Mouse (Mus musculus): ENCODE results near the gene Pde7b. TPM values are rescaled to one million over a fixed set of nuclear protein-coding genes. Genes with fewer than 3 reads are reported as not detected.

The Pde7b gene
- polyA plus RNA-seq, 1 experiment from 2014 or later = 2.3 TPM

GRCm38 (mm10) chr10:20381352-20381751, 343.5 kb downstream of the Pde7b start:
- 69% methylated on average over 3 of the region's 3 CpGs for WGBS
- Histone ChIP-seq H3K4me1 (replicated peaks; ENCODE audit: control insufficient read depth, insufficient read depth) (0 out of 2 replicates have a peak, but pooled peaks cover 3% of the 10 kb centered on the region), H3K27me3 (ENCODE audit: control insufficient read depth, insufficient read depth, low read length) (no peaks in the 10 kb centered on the region), H3K36me3 (ENCODE audit: control insufficient read depth, insufficient read depth, low read length) (no peaks in the 10 kb centered on the region), H3K27ac (replicated peaks) (no peak overlapping the region), H3K4me3 (ENCODE audit: low read depth, low read length) (no peak overlapping the region), H3K4me2 (replicated peaks; ENCODE audit: low read depth) (no peak overlapping the region), H3K9ac (ENCODE audit: low read length) (no peak overlapping the region), H3K9me3 (ENCODE audit: control insufficient read depth, low read length) (no peaks in the 10 kb centered on the region)
- ATAC-seq (ENCODE audit: low FRiP score, low TSS enrichment) = no peak
- TF ChIP-seq EP300 (optimal IDR thresholded peaks at IDR 0.05) (no peak), CTCF (IDR thresholded peaks at IDR 0.05; ENCODE audit: low read depth) (peak; percentile 10; the same call in 1 of the 2 replicates)
- no peak for DNase-seq (ENCODE audit: low spot score)

DNA sequence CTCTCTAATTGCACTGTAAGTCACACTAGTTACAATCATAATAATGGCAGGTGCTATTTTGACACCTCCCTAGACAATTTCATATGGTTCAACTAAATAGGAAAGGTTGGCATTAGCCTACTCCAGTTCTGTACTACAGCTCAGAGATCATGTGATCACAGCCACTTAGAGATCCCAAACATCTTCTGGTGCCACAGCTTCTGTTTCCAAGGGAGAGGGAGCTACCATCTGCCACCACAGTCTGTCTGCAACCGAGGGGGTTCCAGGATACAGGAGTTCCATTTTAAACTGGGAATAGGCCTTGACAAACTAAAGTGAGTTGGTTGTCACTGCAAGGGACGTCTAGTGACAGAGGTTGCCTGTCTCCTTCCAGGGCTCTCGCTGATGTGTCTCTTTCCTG, 344.1 kb downstream of the Pde7b start:
- Histone ChIP-seq H3K4me2 (replicated peaks; ENCODE audit: low read depth) (no peak overlapping the region), H3K9me3 (ENCODE audit: control insufficient read depth, low read length) (no peaks in the 10 kb centered on the region), H3K4me1 (replicated peaks; ENCODE audit: control insufficient read depth, insufficient read depth) (0 out of 2 replicates have a peak, but pooled peaks cover 3% of the 10 kb centered on the region), H3K27ac (replicated peaks) (no peak overlapping the region), H3K9ac (ENCODE audit: low read length) (no peak overlapping the region), H3K36me3 (ENCODE audit: control insufficient read depth, insufficient read depth, low read length) (no peaks in the 10 kb centered on the region), H3K4me3 (ENCODE audit: low read depth, low read length) (no peak overlapping the region), H3K27me3 (ENCODE audit: control insufficient read depth, insufficient read depth, low read length) (no peaks in the 10 kb centered on the region)
- WGBS = 81% methylated on average over 3 of the region's 3 CpGs
- TF ChIP-seq CTCF (IDR thresholded peaks at IDR 0.05; ENCODE audit: low read depth) = no peak
- no peak for TF ChIP-seq EP300 (optimal IDR thresholded peaks at IDR 0.05)
- ATAC-seq (ENCODE audit: low FRiP score, low TSS enrichment) (no peak), DNase-seq (ENCODE audit: low spot score) (no peak)

DNA sequence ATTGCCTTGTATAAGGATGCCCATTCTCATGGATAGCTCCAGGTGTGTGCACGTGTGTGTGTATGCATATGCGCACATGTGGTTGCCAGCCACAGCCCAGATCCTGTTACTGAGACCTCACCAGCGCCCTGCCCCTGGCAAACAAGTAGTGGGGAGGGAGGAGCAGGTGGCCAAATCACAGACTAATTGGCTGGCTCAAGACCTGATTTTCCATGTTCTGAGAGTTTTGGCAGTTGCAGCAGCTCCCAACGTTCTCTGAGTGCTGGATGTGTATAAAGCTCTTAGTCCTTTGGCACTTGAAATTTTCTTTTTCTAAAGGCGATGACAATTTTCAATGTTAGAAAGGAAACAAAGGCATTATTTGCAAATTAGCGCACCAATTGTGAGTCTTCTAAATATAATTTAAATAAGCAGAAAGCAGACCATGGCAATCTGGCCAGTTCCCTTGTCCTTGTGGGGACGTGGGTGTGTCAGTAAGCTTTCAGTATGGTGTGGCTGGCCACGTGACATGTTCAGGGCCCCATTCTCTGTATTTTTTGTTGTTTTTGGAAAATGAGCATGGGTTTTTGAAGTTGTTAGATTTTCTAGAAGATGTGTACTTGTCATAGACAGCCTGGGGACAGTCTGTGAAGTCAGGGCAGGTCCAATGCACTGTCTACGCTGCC, 345.7 kb downstream of the Pde7b start:
- Histone ChIP-seq H3K27me3 (ENCODE audit: control insufficient read depth, insufficient read depth, low read length) (no peaks in the 10 kb centered on the region), H3K4me3 (ENCODE audit: low read depth, low read length) (no peak overlapping the region), H3K9me3 (ENCODE audit: control insufficient read depth, low read length) (no peaks in the 10 kb centered on the region), H3K9ac (ENCODE audit: low read length) (no peak overlapping the region), H3K4me2 (replicated peaks; ENCODE audit: low read depth) (no peak overlapping the region), H3K27ac (replicated peaks) (no peak overlapping the region), H3K4me1 (replicated peaks; ENCODE audit: control insufficient read depth, insufficient read depth) (0 out of 2 replicates have a peak, but pooled peaks cover 3% of the 10 kb centered on the region), H3K36me3 (ENCODE audit: control insufficient read depth, insufficient read depth, low read length) (no peaks in the 10 kb centered on the region)
- no peak for DNase-seq (ENCODE audit: low spot score)
- 65% methylated on average over 9 of the region's 9 CpGs for WGBS
- no peak for ATAC-seq (ENCODE audit: low FRiP score, low TSS enrichment)
- TF ChIP-seq CTCF (IDR thresholded peaks at IDR 0.05; ENCODE audit: low read depth) (no peak), EP300 (optimal IDR thresholded peaks at IDR 0.05) (no peak)

- Histone ChIP-seq H3K27ac (replicated peaks) (no peak overlapping the region), H3K36me3 (ENCODE audit: control insufficient read depth, insufficient read depth, low read length) (no peaks in the 10 kb centered on the region), H3K4me3 (ENCODE audit: low read depth, low read length) (no peak overlapping the region), H3K4me2 (replicated peaks; ENCODE audit: low read depth) (no peak overlapping the region), H3K9me3 (ENCODE audit: control insufficient read depth, low read length) (no peaks in the 10 kb centered on the region), H3K27me3 (ENCODE audit: control insufficient read depth, insufficient read depth, low read length) (no peaks in the 10 kb centered on the region), H3K9ac (ENCODE audit: low read length) (no peak overlapping the region), H3K4me1 (replicated peaks; ENCODE audit: control insufficient read depth, insufficient read depth) (0 out of 2 replicates have a peak, but pooled peaks cover 1% of the 10 kb centered on the region)
- WGBS = 81% methylated on average over 9 of the region's 9 CpGs
- ATAC-seq (ENCODE audit: low FRiP score, low TSS enrichment) (no peak), DNase-seq (ENCODE audit: low spot score) (no peak)
- TF ChIP-seq CTCF (IDR thresholded peaks at IDR 0.05; ENCODE audit: low read depth) (no peak), EP300 (optimal IDR thresholded peaks at IDR 0.05) (no peak)
Measured at GRCm38 (mm10) chr10:20377621-20378020, 347.3 kb downstream of the Pde7b start.

DNA sequence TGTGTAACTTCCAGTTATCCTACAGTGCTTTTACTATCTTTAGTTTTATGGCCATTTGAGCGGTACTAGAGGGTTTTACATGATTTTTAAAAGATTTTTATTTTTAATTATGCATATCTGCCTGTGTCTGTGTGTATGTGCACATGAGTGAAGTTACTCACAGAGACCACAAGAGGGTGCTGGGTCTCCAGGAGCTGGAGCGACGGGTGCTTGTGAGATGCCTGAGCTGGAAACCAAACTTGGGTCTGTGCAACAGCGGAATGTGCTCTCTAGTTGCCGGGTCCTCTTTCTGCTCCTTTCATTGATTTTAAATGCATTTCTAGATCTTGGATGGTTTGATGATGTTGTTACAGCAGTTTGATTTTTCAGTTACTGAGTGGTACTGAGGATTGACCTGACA, 352.8 kb downstream of the Pde7b start:
- H3K4me1 ChIP-seq (replicated peaks; ENCODE audit: control insufficient read depth, insufficient read depth) = no peaks in the 10 kb centered on the region
- H3K27me3 ChIP-seq (ENCODE audit: control insufficient read depth, insufficient read depth, low read length) = no peaks in the 10 kb centered on the region
- no peak overlapping the region for H3K4me2 ChIP-seq (replicated peaks; ENCODE audit: low read depth)
- H3K36me3 ChIP-seq (ENCODE audit: control insufficient read depth, insufficient read depth, low read length) = no peaks in the 10 kb centered on the region
- WGBS = 94% methylated on average over 5 of the region's 5 CpGs
- no peak overlapping the region for H3K9ac ChIP-seq (ENCODE audit: low read length)
- ATAC-seq (ENCODE audit: low FRiP score, low TSS enrichment) = no peak
- H3K9me3 ChIP-seq (ENCODE audit: control insufficient read depth, low read length) = no peaks in the 10 kb centered on the region
- TF ChIP-seq EP300 (optimal IDR thresholded peaks at IDR 0.05) (no peak), CTCF (IDR thresholded peaks at IDR 0.05; ENCODE audit: low read depth) (peak; percentile 38)
- no peak for DNase-seq (ENCODE audit: low spot score)
- no peak overlapping the region for H3K27ac ChIP-seq (replicated peaks)
- H3K4me3 ChIP-seq (ENCODE audit: low read depth, low read length) = no peak overlapping the region

DNA sequence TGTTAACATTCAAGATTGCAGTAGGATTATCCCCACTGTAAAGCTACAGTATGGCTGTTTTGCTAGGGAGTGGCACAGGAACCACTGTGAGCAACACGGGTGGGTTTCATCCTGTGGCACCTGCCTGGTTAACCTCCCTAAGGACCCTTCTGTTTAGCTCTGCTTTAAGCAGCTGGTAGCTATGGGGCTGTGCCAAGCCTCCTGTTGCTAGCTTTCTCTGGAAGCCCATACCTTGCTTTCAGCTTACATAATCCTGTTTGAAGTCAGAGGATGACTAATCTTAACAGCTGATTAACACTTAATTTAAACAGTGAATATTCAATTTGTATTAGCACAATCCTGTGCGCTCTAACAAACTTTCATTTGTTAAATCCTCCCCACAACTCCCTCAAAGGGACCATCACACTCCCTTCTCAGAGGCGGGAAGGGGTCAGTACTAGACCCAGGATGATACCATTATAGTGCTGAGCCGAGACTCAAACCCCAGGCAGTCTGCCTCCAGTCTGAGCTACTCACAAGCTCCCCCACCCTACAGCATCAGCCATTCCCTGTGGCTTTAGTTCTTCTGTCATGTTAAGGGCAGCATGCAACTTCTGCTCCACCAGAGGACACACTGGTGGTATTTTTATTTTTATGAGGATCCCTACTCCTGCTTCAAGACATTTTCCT, 362.3 kb downstream of the Pde7b start:
- Histone ChIP-seq H3K4me2 (replicated peaks; ENCODE audit: low read depth) (no peak overlapping the region), H3K4me1 (replicated peaks; ENCODE audit: control insufficient read depth, insufficient read depth) (no peaks in the 10 kb centered on the region), H3K27ac (replicated peaks) (no peak overlapping the region), H3K9me3 (ENCODE audit: control insufficient read depth, low read length) (no peaks in the 10 kb centered on the region), H3K4me3 (ENCODE audit: low read depth, low read length) (no peak overlapping the region), H3K36me3 (ENCODE audit: control insufficient read depth, insufficient read depth, low read length) (no peaks in the 10 kb centered on the region), H3K27me3 (ENCODE audit: control insufficient read depth, insufficient read depth, low read length) (no peaks in the 10 kb centered on the region), H3K9ac (ENCODE audit: low read length) (no peak overlapping the region)
- DNase-seq (ENCODE audit: low spot score) (no peak), ATAC-seq (ENCODE audit: low FRiP score, low TSS enrichment) (no peak)
- WGBS = 66% methylated on average over 4 of the region's 4 CpGs
- TF ChIP-seq CTCF (IDR thresholded peaks at IDR 0.05; ENCODE audit: low read depth) (no peak), EP300 (optimal IDR thresholded peaks at IDR 0.05) (no peak)
